Mouse (Mus musculus): ENCODE measurements at regions not wholly inside any gene's neighbourhood (a gene's known extent, or its start where the extent isn't known, plus 50 kb on each side); places are given as distances from the start of the nearest gene placed in this dataset.

DNA sequence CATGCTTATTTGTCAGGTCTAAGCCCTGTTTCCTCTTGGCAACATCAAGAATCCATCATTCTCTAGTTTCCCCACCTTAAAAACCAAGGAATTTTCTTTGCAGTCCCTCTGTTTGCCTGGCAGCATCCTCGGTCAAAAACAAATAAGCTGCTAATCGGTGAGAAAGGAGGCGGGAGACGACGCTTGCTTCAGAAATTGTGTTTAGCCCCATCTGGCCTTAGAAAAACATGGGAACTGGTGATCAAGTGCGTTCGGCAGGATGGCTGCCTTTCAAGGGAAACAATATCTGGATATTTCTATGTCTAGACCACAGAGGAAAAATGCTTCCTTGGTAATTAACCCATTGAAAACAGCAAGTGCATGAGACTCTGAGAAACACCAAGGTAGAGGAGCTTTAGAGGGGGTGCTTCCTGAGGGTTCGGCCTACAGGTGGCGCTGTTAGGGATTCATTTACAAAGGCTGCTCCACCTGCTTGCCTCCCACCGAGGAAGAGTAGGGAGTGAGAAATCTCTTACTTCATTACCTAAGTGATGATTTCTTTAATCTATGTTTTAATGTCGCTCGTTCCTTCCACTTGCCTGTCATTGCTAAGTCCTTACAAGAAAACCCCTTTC lies 174.7 kb upstream of the Col8a1 start:
- Histone ChIP-seq H3K27ac (ENCODE audit: low read length) (no peak overlapping the region), H3K4me2 (replicated peaks; ENCODE audit: low read depth, low read length) (no peak overlapping the region), H3K27me3 (ENCODE audit: control insufficient read depth, insufficient read depth, low read length) (no peaks in the 10 kb centered on the region), H3K36me3 (ENCODE audit: control insufficient read depth, insufficient read depth, low read length) (no peaks in the 10 kb centered on the region), H3K4me3 (ENCODE audit: low read depth, low read length) (no peak overlapping the region), H3K4me1 (ENCODE audit: control insufficient read depth, insufficient read depth, low read length) (no peaks in the 10 kb centered on the region), H3K9ac (replicated peaks; ENCODE audit: low read depth, low read length) (no peak overlapping the region), H3K9me3 (ENCODE audit: control insufficient read depth, low read depth, low read length) (no peaks in the 10 kb centered on the region)
- no peak for ATAC-seq (ENCODE audit: insufficient number of reproducible peaks, insufficient read depth, low FRiP score, low read depth)
- WGBS, result 74% methylated on average over 12 of the region's 12 CpGs

- WGBS, result 60% methylated on average over 6 of the region's 6 CpGs
- H3K4me3 ChIP-seq (ENCODE audit: low read depth, low read length), result no peak overlapping the region
- H3K9me3 ChIP-seq (ENCODE audit: control insufficient read depth, low read depth, low read length), result no peaks in the 10 kb centered on the region
- no peak overlapping the region for H3K4me2 ChIP-seq (replicated peaks; ENCODE audit: low read depth, low read length)
- H3K9ac ChIP-seq (replicated peaks; ENCODE audit: low read depth, low read length), result no peak overlapping the region
- no peak for ATAC-seq (ENCODE audit: insufficient number of reproducible peaks, insufficient read depth, low FRiP score, low read depth)
- no peaks in the 10 kb centered on the region for H3K36me3 ChIP-seq (ENCODE audit: control insufficient read depth, insufficient read depth, low read length)
- H3K4me1 ChIP-seq (ENCODE audit: control insufficient read depth, insufficient read depth, low read length), result no peaks in the 10 kb centered on the region
- no peak overlapping the region for H3K27ac ChIP-seq (ENCODE audit: low read length)
- no peaks in the 10 kb centered on the region for H3K27me3 ChIP-seq (ENCODE audit: control insufficient read depth, insufficient read depth, low read length)
These were observed 190.9 kb upstream of the Col8a1 start for GRCm38 (mm10) chr16:57945404-57945803.

GRCm38 (mm10) chr16:57947309-57947708 lies 192.8 kb upstream of the Col8a1 start:
- 47% methylated on average over 3 of the region's 3 CpGs for WGBS

GRCm38 (mm10) chr16:57949680-57950079 lies 195.1 kb upstream of the Col8a1 start:
- Histone ChIP-seq H3K4me2 (replicated peaks; ENCODE audit: low read depth, low read length) (no peak overlapping the region), H3K4me1 (ENCODE audit: control insufficient read depth, insufficient read depth, low read length) (no peaks in the 10 kb centered on the region), H3K9me3 (ENCODE audit: control insufficient read depth, low read depth, low read length) (no peaks in the 10 kb centered on the region), H3K4me3 (ENCODE audit: low read depth, low read length) (no peak overlapping the region), H3K9ac (replicated peaks; ENCODE audit: low read depth, low read length) (no peak overlapping the region), H3K27me3 (ENCODE audit: control insufficient read depth, insufficient read depth, low read length) (no peaks in the 10 kb centered on the region), H3K36me3 (ENCODE audit: control insufficient read depth, insufficient read depth, low read length) (no peaks in the 10 kb centered on the region), H3K27ac (ENCODE audit: low read length) (no peak overlapping the region)
- 88% methylated on average over 3 of the region's 3 CpGs for WGBS
- no peak for ATAC-seq (ENCODE audit: insufficient number of reproducible peaks, insufficient read depth, low FRiP score, low read depth)

More at GRCm38 (mm10) chr16:57947309-57947708, 192.8 kb upstream of the Col8a1 start:
- Histone ChIP-seq H3K4me1 (ENCODE audit: control insufficient read depth, insufficient read depth, low read length) (no peaks in the 10 kb centered on the region), H3K9me3 (ENCODE audit: control insufficient read depth, low read depth, low read length) (no peaks in the 10 kb centered on the region), H3K36me3 (ENCODE audit: control insufficient read depth, insufficient read depth, low read length) (no peaks in the 10 kb centered on the region), H3K4me2 (replicated peaks; ENCODE audit: low read depth, low read length) (no peak overlapping the region), H3K27ac (ENCODE audit: low read length) (no peak overlapping the region), H3K27me3 (ENCODE audit: control insufficient read depth, insufficient read depth, low read length) (no peaks in the 10 kb centered on the region), H3K4me3 (ENCODE audit: low read depth, low read length) (no peak overlapping the region), H3K9ac (replicated peaks; ENCODE audit: low read depth, low read length) (no peak overlapping the region)
- no peak for ATAC-seq (ENCODE audit: insufficient number of reproducible peaks, insufficient read depth, low FRiP score, low read depth)

GRCm38 (mm10) chr16:57970956-57971355 lies 216.4 kb upstream of the Col8a1 start:
- no peaks in the 10 kb centered on the region for H3K9me3 ChIP-seq (ENCODE audit: control insufficient read depth, low read depth, low read length)
- H3K4me3 ChIP-seq (ENCODE audit: low read depth, low read length), result no peak overlapping the region
- no peaks in the 10 kb centered on the region for H3K36me3 ChIP-seq (ENCODE audit: control insufficient read depth, insufficient read depth, low read length)
- no peak overlapping the region for H3K4me2 ChIP-seq (replicated peaks; ENCODE audit: low read depth, low read length)
- WGBS, result 25% methylated on average over 1 of the region's 1 CpGs
- no peaks in the 10 kb centered on the region for H3K27me3 ChIP-seq (ENCODE audit: control insufficient read depth, insufficient read depth, low read length)
- H3K9ac ChIP-seq (replicated peaks; ENCODE audit: low read depth, low read length), result no peak overlapping the region
- no peak for ATAC-seq (ENCODE audit: insufficient number of reproducible peaks, insufficient read depth, low FRiP score, low read depth)
- no peak overlapping the region for H3K27ac ChIP-seq (ENCODE audit: low read length)
- H3K4me1 ChIP-seq (ENCODE audit: control insufficient read depth, insufficient read depth, low read length), result no peaks in the 10 kb centered on the region

DNA sequence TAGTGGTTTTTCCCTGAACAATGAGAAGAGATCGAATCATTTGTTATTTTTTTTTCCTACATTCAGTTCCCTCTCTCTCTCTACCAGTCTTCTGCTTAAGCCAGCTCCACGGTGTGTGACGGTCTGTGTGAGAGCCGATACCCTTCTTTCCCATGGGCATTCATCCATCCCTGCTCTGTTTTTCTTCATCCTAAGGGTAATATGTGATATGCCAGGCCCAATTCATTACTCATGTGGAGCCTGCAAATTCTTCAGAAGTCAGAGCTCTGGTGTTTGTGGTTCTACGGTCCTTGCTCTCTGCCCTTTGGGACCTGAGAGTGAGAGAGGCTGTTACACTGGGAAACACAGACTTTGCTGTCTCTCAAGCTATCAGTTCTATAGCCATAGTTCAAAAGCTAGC lies 229.6 kb upstream of the Col8a1 start:
- Histone ChIP-seq H3K4me1 (ENCODE audit: control insufficient read depth, insufficient read depth, low read length) (no peaks in the 10 kb centered on the region), H3K36me3 (ENCODE audit: control insufficient read depth, insufficient read depth, low read length) (no peaks in the 10 kb centered on the region), H3K27ac (ENCODE audit: low read length) (no peak overlapping the region), H3K9me3 (ENCODE audit: control insufficient read depth, low read depth, low read length) (no peaks in the 10 kb centered on the region), H3K4me3 (ENCODE audit: low read depth, low read length) (no peak overlapping the region), H3K4me2 (replicated peaks; ENCODE audit: low read depth, low read length) (no peak overlapping the region), H3K27me3 (ENCODE audit: control insufficient read depth, insufficient read depth, low read length) (no peaks in the 10 kb centered on the region), H3K9ac (replicated peaks; ENCODE audit: low read depth, low read length) (no peak overlapping the region)
- ATAC-seq (ENCODE audit: insufficient number of reproducible peaks, insufficient read depth, low FRiP score, low read depth), result no peak
- WGBS, result 59% methylated on average over 5 of the region's 5 CpGs

- no peak for ATAC-seq (ENCODE audit: insufficient number of reproducible peaks, insufficient read depth, low FRiP score, low read depth)
- H3K9ac ChIP-seq (replicated peaks; ENCODE audit: low read depth, low read length), result no peak overlapping the region
- 50% methylated on average over 3 of the region's 3 CpGs for WGBS
These were observed 251.2 kb upstream of the Col8a1 start for GRCm38 (mm10) chr16:58005740-58006139.

GRCm38 (mm10) chr16:58013557-58013956 lies 259.0 kb upstream of the Col8a1 start:
- H3K27ac ChIP-seq (ENCODE audit: low read length), result no peak overlapping the region
- H3K9me3 ChIP-seq (ENCODE audit: control insufficient read depth, low read depth, low read length), result no peaks in the 10 kb centered on the region
- H3K9ac ChIP-seq (replicated peaks; ENCODE audit: low read depth, low read length), result no peak overlapping the region
- ATAC-seq (ENCODE audit: insufficient number of reproducible peaks, insufficient read depth, low FRiP score, low read depth), result peak; percentile 53; the same call in 1 of the 2 replicates
- no peak overlapping the region for H3K4me3 ChIP-seq (ENCODE audit: low read depth, low read length)
- no peak overlapping the region for H3K4me2 ChIP-seq (replicated peaks; ENCODE audit: low read depth, low read length)
- H3K4me1 ChIP-seq (ENCODE audit: control insufficient read depth, insufficient read depth, low read length), result no peaks in the 10 kb centered on the region
- no peaks in the 10 kb centered on the region for H3K36me3 ChIP-seq (ENCODE audit: control insufficient read depth, insufficient read depth, low read length)
- WGBS, result 31% methylated on average over 1 of the region's 1 CpGs
- no peaks in the 10 kb centered on the region for H3K27me3 ChIP-seq (ENCODE audit: control insufficient read depth, insufficient read depth, low read length)

More at GRCm38 (mm10) chr16:58005740-58006139, 251.2 kb upstream of the Col8a1 start:
- H3K4me2 ChIP-seq (replicated peaks; ENCODE audit: low read depth, low read length), result no peak overlapping the region
- H3K27me3 ChIP-seq (ENCODE audit: control insufficient read depth, insufficient read depth, low read length), result no peaks in the 10 kb centered on the region
- no peaks in the 10 kb centered on the region for H3K4me1 ChIP-seq (ENCODE audit: control insufficient read depth, insufficient read depth, low read length)
- H3K36me3 ChIP-seq (ENCODE audit: control insufficient read depth, insufficient read depth, low read length), result no peaks in the 10 kb centered on the region
- no peak overlapping the region for H3K27ac ChIP-seq (ENCODE audit: low read length)
- H3K4me3 ChIP-seq (ENCODE audit: low read depth, low read length), result no peak overlapping the region
- H3K9me3 ChIP-seq (ENCODE audit: control insufficient read depth, low read depth, low read length), result no peaks in the 10 kb centered on the region

GRCm38 (mm10) chr16:58027525-58027924 lies 273.0 kb upstream of the Col8a1 start:
- H3K4me3 ChIP-seq (ENCODE audit: low read depth, low read length), result no peak overlapping the region
- H3K4me2 ChIP-seq (replicated peaks; ENCODE audit: low read depth, low read length), result no peak overlapping the region
- no peak overlapping the region for H3K9ac ChIP-seq (replicated peaks; ENCODE audit: low read depth, low read length)
- no peaks in the 10 kb centered on the region for H3K36me3 ChIP-seq (ENCODE audit: control insufficient read depth, insufficient read depth, low read length)
- no peak overlapping the region for H3K27ac ChIP-seq (ENCODE audit: low read length)
- ATAC-seq (ENCODE audit: insufficient number of reproducible peaks, insufficient read depth, low FRiP score, low read depth), result no peak
- H3K4me1 ChIP-seq (ENCODE audit: control insufficient read depth, insufficient read depth, low read length), result no peaks in the 10 kb centered on the region
- H3K9me3 ChIP-seq (ENCODE audit: control insufficient read depth, low read depth, low read length), result no peaks in the 10 kb centered on the region
- WGBS, result 53% methylated on average over 2 of the region's 2 CpGs
- no peaks in the 10 kb centered on the region for H3K27me3 ChIP-seq (ENCODE audit: control insufficient read depth, insufficient read depth, low read length)

Measured in stomach, embryonic 14.5 days (tissue).